Mouse (Mus musculus) kidney, adult 2 months (tissue): Measurements from ENCODE around the gene Apol7b. TPM values are rescaled to one million over a fixed set of nuclear protein-coding genes. Genes with fewer than 3 reads are reported as not detected.

Source experiments
- DNase-seq: peaks from one replicate; pipeline ENCODE4 v3.0.0; 2021
- H3K27ac ChIP-seq: fragments of 200-500 bp; 2 replicates; pipeline ENCODE4 v1.5.1; 2012; ENCODE audit warnings: low read depth, low read length, control low read depth, inconsistent platforms; ENCODE audit not compliant: insufficient read depth
- H3K27me3 ChIP-seq: fragments of 200-500 bp; replicated peaks from 2 replicates; pipeline ENCODE4 v1.6.1; 2012; ENCODE audit warnings: mild to moderate bottlenecking, moderate library complexity, low read length, inconsistent platforms; ENCODE audit not compliant: control insufficient read depth, insufficient read depth
- H3K36me3 ChIP-seq: fragments of 200-500 bp; 2 replicates; pipeline ENCODE4 v1.6.1; 2012; ENCODE audit warnings: mild to moderate bottlenecking, moderate library complexity, low read length, inconsistent platforms; ENCODE audit not compliant: control insufficient read depth, insufficient read depth
- H3K4me1 ChIP-seq: fragments of 200-500 bp; 2 replicates; pipeline ENCODE4 v1.6.1; 2011; ENCODE audit warnings: low read length; ENCODE audit not compliant: control insufficient read depth, insufficient read depth
- H3K4me3 ChIP-seq: fragments of 200-500 bp; 2 replicates; pipeline ENCODE4 v1.5.1; 2011; ENCODE audit warnings: mild to moderate bottlenecking, low read depth, low read length, control low read depth; ENCODE audit not compliant: insufficient read depth
- CTCF ChIP-seq: fragments of 200-500 bp; conservative IDR thresholded peaks from 2 replicates; pipeline ENCODE4 v1.5.1; 2011; ENCODE audit warnings: low read depth, mild to moderate bottlenecking, control low read depth, low read length, moderate library complexity, mixed read lengths; ENCODE audit not compliant: insufficient read depth, insufficient read length
- POLR2A ChIP-seq: fragments of 200-500 bp; IDR thresholded peaks from one replicate; pipeline ENCODE4 v1.6.1; 2011; ENCODE audit warnings: low read depth, low read length, control low read depth
- WGBS: fragments of 180-500 bp; shearing (Covaris S2); methylation state at CpG from one replicate; pipeline ENCODE4 v1.1.7; 2018; 5-methylcytosine and 5-hydroxymethylcytosine counted together
- polyA plus RNA-seq: library from polyadenylated mRNA; depleted of rRNA; stranded (reverse); fragments of >200 nt; gene quantifications from 2 replicates; pipeline ENCODE4 v1.2.3, GENCODE M21; 2012

Apol7b gene
- polyA plus RNA-seq, 1 experiment: not detected

DNA sequence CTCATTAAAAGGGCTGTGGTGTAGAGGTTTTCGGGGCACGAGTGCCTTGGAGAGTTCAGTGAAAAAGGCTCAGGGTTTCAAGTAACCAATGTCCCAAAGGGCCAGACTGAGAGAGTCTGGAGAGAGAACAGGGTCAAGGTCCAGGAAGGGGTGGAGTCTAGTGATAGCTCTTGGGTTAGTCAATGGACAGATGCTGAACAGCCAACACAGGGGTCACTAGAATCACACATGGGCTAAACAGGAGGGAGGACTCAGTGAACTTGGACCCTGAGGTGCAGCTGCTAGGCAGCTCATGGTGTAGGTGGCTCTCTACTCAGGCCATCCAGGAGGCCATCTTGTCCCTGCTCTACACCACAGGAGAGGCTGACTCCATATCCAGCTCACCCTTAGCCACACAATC lies 59.8 kb downstream of the Apol7b start:
- TF ChIP-seq POLR2A (no peak), CTCF (no peak)
- no peaks in the 10 kb centered on the region for H3K27me3 ChIP-seq
- no peak overlapping the region for H3K27ac ChIP-seq
- DNase-seq: peak; percentile 87
- WGBS: 55% methylated on average over 2 of the region's 2 CpGs
- no peaks in the 10 kb centered on the region for H3K4me1 ChIP-seq
- H3K4me3 ChIP-seq: no peak overlapping the region
- H3K36me3 ChIP-seq: no peaks in the 10 kb centered on the region

GRCm38 (mm10) chr15:77384340-77385030 lies 62.8 kb downstream of the Apol7b start:
- Histone ChIP-seq H3K27me3 (no peaks in the 10 kb centered on the region), H3K27ac (no peak overlapping the region), H3K4me1 (no peaks in the 10 kb centered on the region), H3K36me3 (no peaks in the 10 kb centered on the region), H3K4me3 (no peak overlapping the region)
- no peak for TF ChIP-seq CTCF
- TF ChIP-seq POLR2A: no peak
- DNase-seq: no peak
- 91% methylated on average over 7 of the region's 7 CpGs for WGBS

- Histone ChIP-seq H3K4me3 (no peak overlapping the region), H3K27ac (no peak overlapping the region), H3K27me3 (no peaks in the 10 kb centered on the region), H3K36me3 (no peaks in the 10 kb centered on the region), H3K4me1 (no peaks in the 10 kb centered on the region)
- DNase-seq: no peak
- WGBS: 86% methylated on average over 1 of the region's 1 CpGs
- TF ChIP-seq POLR2A: no peak
- no peak; the same call in 1 of the 2 replicates for TF ChIP-seq CTCF
These were observed 64.4 kb downstream of the Apol7b start for GRCm38 (mm10) chr15:77382880-77383279.

- TF ChIP-seq CTCF (no peak), POLR2A (no peak)
- H3K36me3 ChIP-seq: no peaks in the 10 kb centered on the region
- no peak overlapping the region for H3K27ac ChIP-seq
These were observed 64.9 kb downstream of the Apol7b start for GRCm38 (mm10) chr15:77382271-77382850.

DNA sequence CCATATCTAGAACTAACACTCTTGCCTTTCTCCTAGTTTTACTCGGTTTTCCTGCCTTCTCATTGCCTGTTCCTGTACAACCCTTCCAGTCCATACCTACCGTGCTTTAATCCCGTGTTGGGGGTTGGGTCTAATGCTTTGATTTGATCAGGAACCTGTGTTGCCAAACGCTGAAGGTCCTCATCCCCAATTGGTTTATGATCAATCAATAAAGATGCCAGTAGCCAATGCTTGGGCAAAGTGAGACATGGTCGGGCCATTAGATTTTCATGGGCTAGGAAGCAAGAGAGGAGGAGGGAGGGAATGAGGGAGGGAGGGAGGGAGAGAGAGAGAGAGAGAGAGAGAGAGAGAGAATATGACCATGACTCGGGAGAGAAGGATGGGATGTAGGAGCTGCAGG lies 65.8 kb downstream of the Apol7b start:
- Histone ChIP-seq H3K4me3 (no peak overlapping the region), H3K27me3 (no peaks in the 10 kb centered on the region), H3K36me3 (no peaks in the 10 kb centered on the region), H3K27ac (no peak overlapping the region), H3K4me1 (no peaks in the 10 kb centered on the region)
- WGBS: 84% methylated on average over 6 of the region's 6 CpGs
- no peak for DNase-seq
- no peak for TF ChIP-seq CTCF
- TF ChIP-seq POLR2A: no peak

More at GRCm38 (mm10) chr15:77382271-77382850, 64.9 kb downstream of the Apol7b start:
- Histone ChIP-seq H3K4me1 (no peaks in the 10 kb centered on the region), H3K4me3 (no peak overlapping the region), H3K27me3 (no peaks in the 10 kb centered on the region)
- 71% methylated on average over 11 of the region's 11 CpGs for WGBS
- peak; percentile 54 for DNase-seq

DNA sequence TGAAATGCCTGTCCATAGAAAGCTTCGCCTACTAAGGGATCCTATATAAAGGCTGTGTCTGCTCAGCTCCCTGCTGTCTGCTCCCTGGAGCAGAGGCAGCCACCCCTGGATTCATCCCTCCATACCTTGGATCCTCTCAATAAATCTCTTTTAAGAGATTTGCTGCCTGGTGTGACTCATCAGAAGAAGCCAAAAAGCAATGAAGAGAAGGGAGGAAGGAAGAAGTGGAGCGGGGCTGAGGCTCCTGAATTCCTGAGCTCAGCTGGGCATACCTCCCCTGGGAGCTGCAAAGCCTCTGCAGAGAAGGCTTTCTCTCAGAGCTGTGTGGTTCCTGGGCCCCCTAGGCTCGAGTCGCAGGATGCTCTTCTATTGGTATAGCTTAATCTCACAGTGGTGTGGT lies 67.4 kb downstream of the Apol7b start:
- no peak overlapping the region for H3K27ac ChIP-seq
- no peaks in the 10 kb centered on the region for H3K36me3 ChIP-seq
- WGBS: 50% methylated on average over 4 of the region's 4 CpGs
- no peaks in the 10 kb centered on the region for H3K4me1 ChIP-seq
- no peaks in the 10 kb centered on the region for H3K27me3 ChIP-seq
- no peak for DNase-seq
- TF ChIP-seq POLR2A (no peak), CTCF (no peak)
- no peak overlapping the region for H3K4me3 ChIP-seq

- Histone ChIP-seq H3K4me3 (no peak overlapping the region), H3K4me1 (no peaks in the 10 kb centered on the region), H3K27me3 (no peaks in the 10 kb centered on the region), H3K36me3 (no peaks in the 10 kb centered on the region), H3K27ac (no peak overlapping the region)
- TF ChIP-seq POLR2A (no peak), CTCF (no peak)
- 94% methylated on average over 4 of the region's 4 CpGs for WGBS
- no peak for DNase-seq
These were observed 69.9 kb downstream of the Apol7b start for GRCm38 (mm10) chr15:77377419-77377818.
